Mouse (Mus musculus) heart, adult 8-10 months (tissue): ENCODE data around the gene Phospho1. TPM values are rescaled to one million over a fixed set of nuclear protein-coding genes. Genes with fewer than 3 reads are reported as not detected.
A peak's percentile ranks its signal among the peaks of the same experiment; 100 is the strongest.

Source experiments
- DNase-seq: peaks from one replicate; pipeline ENCODE4 v3.0.0; 2022; ENCODE audit warnings: low spot score
- total RNA-seq, 4 experiments: library from RNA; stranded (reverse); gene quantifications; 2 replicates each; pipeline ENCODE4 v1.2.4; 2022

Gene Phospho1
- 100 to 1,000 TPM; 171 to 185 (median 175) TPM for total RNA-seq

- DNase-seq, result peak; percentile 88
Observed at GRCm38 (mm10) chr11:95824071-95824876, at the start of gene Phospho1. TSS of gene Phospho1 (plus strand) at chr11:95824499.

DNA sequence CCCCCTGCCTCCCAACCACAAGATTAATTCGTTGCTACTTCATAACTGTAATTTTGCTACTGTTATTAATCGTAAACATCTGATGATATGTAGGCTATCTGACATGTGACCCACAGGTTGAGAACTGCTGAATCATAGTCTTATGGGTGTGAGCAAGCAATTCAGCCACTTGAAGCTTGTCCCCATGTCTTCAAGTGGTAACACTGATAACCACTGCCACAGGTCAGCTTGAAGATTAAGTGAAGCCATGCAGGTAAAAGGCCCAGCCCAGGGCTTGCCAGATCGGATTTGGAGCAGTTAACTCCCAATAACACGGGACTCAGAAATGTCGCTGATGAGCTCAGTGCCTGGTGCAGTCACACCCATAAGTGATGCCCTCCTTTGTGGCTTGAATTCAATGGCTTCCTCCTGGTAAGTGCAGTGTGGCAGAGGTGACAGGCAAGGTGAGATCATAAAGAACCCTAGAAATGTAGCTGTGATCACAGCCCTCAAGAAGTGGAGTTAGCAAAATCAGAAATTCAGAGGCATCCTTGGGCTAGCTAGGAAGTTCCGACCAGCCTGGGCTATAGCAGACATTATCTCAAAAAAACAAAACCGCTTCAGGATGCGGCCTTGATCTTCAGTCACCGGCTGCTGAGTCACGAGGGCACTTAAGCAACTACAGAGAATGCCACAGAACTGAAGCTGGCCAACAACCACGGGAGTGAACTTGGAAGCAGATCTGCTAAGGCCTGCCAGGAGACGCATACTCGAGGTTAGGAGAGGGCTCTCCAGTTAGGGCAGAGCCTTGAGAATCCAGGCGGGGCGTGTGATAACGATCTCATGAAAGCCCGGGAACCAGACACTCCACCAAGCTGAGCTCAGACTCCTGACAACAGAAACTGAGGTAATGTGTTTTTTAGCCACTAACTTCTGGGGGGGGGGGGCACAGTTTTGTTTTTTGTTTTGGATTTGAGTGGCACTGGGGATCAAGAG is 46.7 kb upstream of the Phospho1 start:
- peak; percentile 45 for DNase-seq

GRCm38 (mm10) chr11:95778831-95779251 is 45.5 kb upstream of the Phospho1 start:
- DNase-seq, result no peak

DNA sequence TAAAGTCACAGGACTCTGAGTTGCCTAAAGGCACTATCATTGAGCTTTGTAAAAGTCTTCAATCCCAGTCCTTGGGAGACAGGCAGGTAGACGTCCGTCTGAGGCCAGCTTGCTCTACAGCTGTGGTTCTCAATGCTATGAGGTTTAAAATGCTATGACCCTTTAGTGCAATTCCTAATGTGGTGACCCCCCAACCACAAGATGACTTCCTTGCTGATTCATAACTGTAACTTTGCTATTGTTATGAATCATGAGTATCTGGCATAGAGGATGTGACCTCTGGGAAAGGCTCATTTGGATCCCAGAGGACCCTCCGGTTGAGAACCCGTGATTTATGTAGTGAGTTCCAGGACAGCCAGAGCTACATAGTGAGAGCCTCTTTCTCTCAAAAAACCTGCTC is 44.9 kb upstream of the Phospho1 start:
- no peak for DNase-seq

- no peak for DNase-seq
Observed at GRCm38 (mm10) chr11:95780480-95780879, 43.8 kb upstream of the Phospho1 start.

- DNase-seq, result no peak
Observed at GRCm38 (mm10) chr11:95781557-95781956, 42.7 kb upstream of the Phospho1 start.

DNA sequence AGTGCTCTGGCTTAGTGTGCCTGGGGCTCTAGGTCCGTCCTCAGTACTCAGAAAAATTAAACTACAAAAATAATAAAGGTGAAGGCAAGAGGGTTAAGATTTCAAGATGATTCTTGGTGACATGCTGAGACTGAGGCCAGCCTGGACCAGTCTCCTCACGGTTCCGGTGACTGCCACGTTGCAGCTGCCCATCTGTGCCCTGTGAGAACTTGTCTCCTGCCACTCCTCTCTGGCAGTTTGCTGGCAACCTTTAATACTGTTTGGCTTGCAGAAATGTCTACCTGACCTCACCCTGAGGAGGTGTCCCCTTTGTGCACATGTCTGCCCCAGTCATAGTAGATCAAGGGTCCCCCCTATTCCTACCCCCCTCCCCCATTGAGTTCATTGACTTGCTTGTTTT is 40.8 kb upstream of the Phospho1 start:
- no peak for DNase-seq

GRCm38 (mm10) chr11:95783958-95784357 is 40.3 kb upstream of the Phospho1 start:
- DNase-seq, result no peak

GRCm38 (mm10) chr11:95785675-95786074 is 38.6 kb upstream of the Phospho1 start:
- DNase-seq, result no peak

DNA sequence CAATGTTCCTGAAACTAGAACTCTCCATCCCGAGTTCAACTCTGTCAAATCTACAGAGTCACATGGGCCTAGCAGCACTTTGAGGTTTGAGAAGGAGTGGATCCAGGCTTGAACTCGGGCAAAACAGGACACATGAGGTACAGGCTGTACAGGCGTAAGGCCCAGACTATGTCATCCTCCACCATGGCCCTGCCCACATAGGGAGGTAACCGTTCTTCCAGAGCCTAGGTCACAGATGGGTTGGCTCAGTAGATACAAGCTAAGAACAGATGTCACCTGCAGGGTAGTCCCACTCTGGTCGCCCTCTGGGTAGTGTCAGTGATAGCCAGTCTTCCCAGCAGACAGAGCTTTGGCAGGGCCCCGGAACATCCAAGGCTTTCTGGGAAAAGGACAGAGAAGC is 37.8 kb upstream of the Phospho1 start:
- no peak for DNase-seq

DNA sequence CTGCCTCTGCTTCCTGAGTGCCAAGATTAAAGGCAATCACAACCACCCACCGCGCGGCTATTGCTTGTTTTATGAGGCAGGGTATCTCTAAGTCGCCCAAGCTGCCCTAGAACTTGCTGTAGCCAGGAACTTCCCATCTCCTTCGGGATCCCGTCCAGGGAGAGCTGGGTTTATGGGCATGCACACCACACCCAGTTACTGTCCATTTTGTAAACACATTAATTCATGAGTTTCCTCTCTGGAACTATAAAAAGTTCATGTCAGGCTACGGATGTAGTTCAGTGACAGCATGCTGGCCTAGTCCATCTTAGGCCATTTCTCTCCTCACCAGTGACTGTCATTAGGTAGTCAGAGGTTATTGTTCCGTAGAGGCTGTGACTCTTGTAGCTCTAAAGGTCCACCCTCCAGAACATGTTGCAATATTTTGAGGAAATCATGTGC is 34.8 kb upstream of the Phospho1 start:
- DNase-seq, result peak; percentile 51

DNA sequence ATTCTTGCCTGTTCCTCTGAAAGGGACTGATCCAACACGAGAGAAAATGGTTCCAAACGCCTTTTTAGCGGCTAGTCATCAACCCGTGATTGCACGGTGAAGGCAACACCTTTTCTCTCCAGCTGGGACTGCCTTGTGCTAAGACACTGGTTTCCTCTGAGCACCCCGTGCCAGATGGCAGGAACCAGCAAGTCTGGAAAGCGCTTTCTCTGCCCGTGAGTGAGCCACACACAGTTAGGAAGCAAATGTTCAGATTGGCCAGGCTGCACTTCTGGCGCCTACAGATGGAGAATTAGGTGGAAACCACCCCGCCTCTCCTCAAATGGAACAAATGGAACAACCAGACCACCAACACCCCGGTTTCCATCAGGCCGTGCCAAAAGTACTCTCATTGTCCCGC is 32.5 kb upstream of the Phospho1 start:
- DNase-seq, result peak; percentile 52

GRCm38 (mm10) chr11:95792950-95793509 is 31.3 kb upstream of the Phospho1 start:
- DNase-seq, result no peak

DNA sequence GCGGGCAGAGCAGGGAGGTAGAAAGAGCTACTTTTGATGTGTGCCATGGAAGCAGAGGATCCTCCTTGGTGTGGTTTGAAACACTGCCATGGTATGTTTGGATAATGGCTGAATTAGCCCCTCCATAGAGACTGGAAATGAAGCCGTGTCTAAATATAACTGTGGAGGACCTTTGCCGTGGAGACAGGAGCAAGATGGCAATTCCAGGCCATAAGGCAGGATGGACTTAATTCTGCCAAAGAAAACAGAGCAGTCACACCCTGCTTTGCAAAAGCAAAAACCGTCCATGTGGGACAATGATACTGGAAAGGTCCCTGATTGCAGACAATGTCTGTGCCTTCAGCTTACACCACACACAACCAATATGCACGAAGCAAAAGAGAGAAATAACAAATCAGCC is 30.1 kb upstream of the Phospho1 start:
- peak; percentile 48 for DNase-seq

DNA sequence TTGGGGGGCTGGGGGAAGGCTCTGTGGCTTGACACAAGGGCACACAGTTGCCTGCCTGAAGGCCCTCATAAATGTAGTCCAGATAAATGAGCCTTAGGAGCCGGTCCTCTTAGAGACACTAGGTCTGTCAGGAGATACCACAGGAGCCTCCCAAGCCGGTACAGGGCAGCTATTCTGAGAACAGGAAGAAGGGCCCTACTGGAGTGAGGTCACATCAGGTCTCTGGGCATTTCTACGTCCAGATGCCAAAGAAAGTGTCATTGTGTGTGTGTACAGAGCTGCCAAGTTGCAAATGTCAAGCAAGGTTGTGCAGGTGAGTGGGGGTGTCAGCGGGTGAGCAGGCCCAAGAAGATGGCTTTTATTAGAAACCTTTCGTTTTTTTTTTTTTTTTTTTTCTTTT is 28.7 kb upstream of the Phospho1 start:
- peak; percentile 51 for DNase-seq

DNA sequence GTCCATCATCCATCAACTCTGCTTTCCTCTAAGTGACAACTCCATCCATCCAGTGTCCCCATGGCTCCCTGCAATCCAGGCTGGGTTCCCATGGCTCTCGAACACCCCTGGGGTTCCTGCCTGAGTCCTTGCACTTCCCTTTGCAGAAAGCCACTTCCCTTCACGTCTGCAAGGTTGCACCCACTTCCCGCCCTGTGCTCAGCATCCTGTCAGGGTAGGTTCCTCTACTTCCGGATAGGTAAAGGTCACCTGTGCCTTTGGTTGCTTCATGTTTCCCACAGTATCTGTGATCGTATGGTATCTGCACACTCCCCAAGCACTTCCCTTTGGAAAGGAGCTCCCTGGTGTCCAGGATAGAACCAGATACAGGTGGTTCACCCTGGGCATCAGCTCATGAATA is 19.3 kb upstream of the Phospho1 start:
- DNase-seq, result no peak

- no peak for DNase-seq
Observed at GRCm38 (mm10) chr11:95805527-95805926, 18.8 kb upstream of the Phospho1 start.

DNA sequence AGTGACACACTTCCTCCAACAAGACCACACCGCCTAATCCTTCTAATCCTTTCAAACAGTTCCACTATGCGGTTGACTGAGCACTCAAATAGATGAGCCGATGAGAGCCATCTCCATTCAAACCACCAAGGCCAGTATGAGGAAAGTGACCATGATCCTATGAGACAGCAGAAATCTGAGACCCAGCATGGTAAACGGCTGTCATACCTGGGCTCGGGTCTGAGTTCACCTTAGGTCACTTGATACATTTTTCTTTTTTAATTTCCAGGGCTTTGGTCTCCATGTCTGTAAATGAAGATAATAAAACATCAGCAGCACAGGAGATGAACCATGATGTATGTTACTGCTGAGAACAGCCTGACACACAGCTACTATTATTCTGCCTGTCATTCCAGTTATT is 16.4 kb upstream of the Phospho1 start:
- DNase-seq, result no peak

- no peak for DNase-seq
Observed at GRCm38 (mm10) chr11:95808448-95809011, 15.8 kb upstream of the Phospho1 start.

DNA sequence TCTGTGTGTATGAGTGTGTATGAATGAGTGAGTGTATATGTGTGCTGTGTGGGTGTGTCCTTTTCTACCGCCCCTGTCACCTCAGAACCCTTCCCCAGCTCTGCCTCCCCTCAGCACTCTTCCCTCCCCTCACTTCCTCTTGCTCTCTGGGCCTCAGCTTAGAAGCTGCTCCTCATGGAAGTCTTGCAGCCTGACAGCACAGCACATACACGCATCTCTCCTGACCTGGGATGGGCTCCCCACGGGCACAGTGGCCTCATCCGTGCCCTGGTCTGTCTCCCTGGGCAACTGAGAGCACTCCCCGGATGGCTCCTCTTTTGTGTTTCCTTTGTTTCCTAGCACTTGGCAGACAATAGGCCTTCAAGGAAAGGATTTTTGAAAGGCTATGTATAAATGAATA is 14.7 kb upstream of the Phospho1 start:
- no peak for DNase-seq

DNA sequence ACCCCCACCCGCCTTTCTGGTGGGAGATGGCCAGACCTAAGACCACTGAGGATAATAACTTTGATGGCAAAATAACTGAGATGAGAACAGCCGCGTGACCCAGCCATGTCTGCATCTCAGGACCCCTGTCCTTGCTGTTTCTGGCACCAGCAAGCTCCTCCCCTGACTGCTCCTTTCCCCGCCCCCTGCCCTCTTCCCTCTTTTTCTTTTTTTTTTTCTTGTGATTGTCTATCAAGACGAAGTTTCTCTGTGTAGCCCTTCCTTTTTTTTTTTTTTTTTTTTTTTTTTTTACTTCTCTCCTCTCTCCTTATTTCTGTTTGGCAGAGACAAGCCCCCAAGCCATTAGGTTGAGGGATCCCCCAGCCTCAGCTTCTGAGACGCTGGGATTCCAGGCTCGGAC is 13.5 kb upstream of the Phospho1 start:
- no peak for DNase-seq

DNA sequence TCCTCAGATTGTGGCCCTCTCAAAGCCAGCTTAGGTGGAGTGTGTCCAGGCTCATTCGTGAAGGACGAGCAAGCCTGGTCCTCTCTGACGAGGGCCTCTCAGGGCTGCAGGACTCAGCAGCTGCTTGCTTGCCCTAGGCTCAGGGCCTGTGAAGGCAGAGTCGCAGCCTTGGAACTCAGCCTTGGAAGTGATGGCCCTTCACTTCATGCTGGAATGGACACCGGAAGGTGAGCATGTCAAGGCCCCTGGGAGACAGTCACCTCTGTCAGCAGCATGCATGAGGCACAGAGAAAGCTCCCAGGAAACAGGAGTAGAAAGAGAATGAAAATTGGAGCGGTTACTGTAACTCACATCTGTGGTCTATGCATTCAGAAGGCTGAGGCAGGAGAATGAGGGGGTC is 12.6 kb upstream of the Phospho1 start:
- DNase-seq, result no peak
